27 mouse cellular contexts compared by ENCODE assay signal in the genomic region with DNA sequence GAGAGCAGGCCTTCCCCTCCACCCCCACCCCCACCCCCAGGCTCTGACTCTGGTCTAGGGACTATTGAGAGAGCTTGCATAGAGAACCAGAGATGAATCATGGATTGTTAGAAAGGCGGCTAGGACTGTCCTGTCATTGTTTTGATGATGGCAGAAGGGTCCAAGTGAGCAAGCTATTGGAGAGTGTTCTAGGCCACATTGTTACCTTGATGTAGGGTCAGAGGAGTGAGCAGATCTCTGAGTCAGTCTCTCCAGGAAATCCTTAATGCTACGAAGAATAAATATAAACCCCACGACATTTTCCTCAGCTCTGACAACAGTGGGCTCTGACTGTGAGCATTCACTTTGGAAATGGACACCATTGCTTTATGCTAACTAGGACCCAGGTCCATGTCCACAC.
"Had no signal": no experiment of that assay in that cellular context is flagged by ENCODE, and none has a peak within 500 bp of the region (broad histone marks: within the 10 kb centered on the region; RNA-seq: fewer than 3 reads in every experiment).

No protein-coding gene starts in this region.

- H3K9ac ChIP-seq: embryonic facial prominence, embryonic 12.5 days; embryonic facial prominence, embryonic 13.5 days; embryonic facial prominence, embryonic 15.5 days; forebrain, embryonic 12.5 days; forebrain, embryonic 13.5 days; forebrain, embryonic 15.5 days; forebrain, postnatal 0 days had no signal

- H3K36me3 ChIP-seq: embryonic facial prominence, embryonic 10.5 days; embryonic facial prominence, embryonic 12.5 days; embryonic facial prominence, embryonic 13.5 days; embryonic facial prominence, embryonic 15.5 days; forebrain, embryonic 10.5 days; forebrain, embryonic 12.5 days; forebrain, embryonic 15.5 days had no signal

- H3K27me3 ChIP-seq: embryonic facial prominence, embryonic 12.5 days; embryonic facial prominence, embryonic 13.5 days; embryonic facial prominence, embryonic 15.5 days; forebrain, embryonic 12.5 days; forebrain, embryonic 13.5 days; forebrain, embryonic 15.5 days had no signal

- DNase-seq: cerebellum, adult 8-10 months; cerebellum, adult 9-10 months; cerebellum, adult 9-11 months; cerebellum, postnatal 10 days; cerebellum, postnatal 14 days; cerebellum, postnatal 25 days; cerebellum, postnatal 36 days; embryo, embryonic 11 days; forebrain, postnatal 0 days; gastrocnemius, adult 2 months; gastrocnemius, postnatal 10 days; gastrocnemius, postnatal 14 days; gastrocnemius, postnatal 25 days; gastrocnemius, postnatal 36 days; heart, adult 18-20 months had no signal

- H3K4me2 ChIP-seq: embryonic facial prominence, embryonic 12.5 days; embryonic facial prominence, embryonic 13.5 days; embryonic facial prominence, embryonic 15.5 days; forebrain, embryonic 12.5 days; forebrain, embryonic 13.5 days; forebrain, embryonic 15.5 days had no signal

- H3K4me3 ChIP-seq: embryonic facial prominence, embryonic 10.5 days; embryonic facial prominence, embryonic 12.5 days; embryonic facial prominence, embryonic 13.5 days; embryonic facial prominence, embryonic 15.5 days; erythroblast, embryonic 14.5 days; forebrain, embryonic 10.5 days; forebrain, embryonic 12.5 days; forebrain, embryonic 13.5 days; forebrain, embryonic 15.5 days; gastrocnemius, adult 2 months; heart, adult 2 months had no signal

- H3K4me1 ChIP-seq: embryonic facial prominence, embryonic 10.5 days; embryonic facial prominence, embryonic 12.5 days; embryonic facial prominence, embryonic 13.5 days; embryonic facial prominence, embryonic 15.5 days; forebrain, embryonic 10.5 days; forebrain, embryonic 12.5 days; forebrain, embryonic 13.5 days; forebrain, embryonic 15.5 days had no signal

- ATAC-seq: forebrain, embryonic 13.5 days; forebrain, embryonic 14.5 days; forebrain, embryonic 15.5 days; forebrain, embryonic 16.5 days; forebrain, postnatal 0 days had no signal

- H3K9me3 ChIP-seq: embryonic facial prominence, embryonic 10.5 days; embryonic facial prominence, embryonic 12.5 days; embryonic facial prominence, embryonic 13.5 days; embryonic facial prominence, embryonic 15.5 days; forebrain, embryonic 10.5 days; forebrain, embryonic 12.5 days; forebrain, embryonic 13.5 days; forebrain, embryonic 15.5 days had no signal

- H3K27ac ChIP-seq: embryonic facial prominence, embryonic 10.5 days; embryonic facial prominence, embryonic 12.5 days; embryonic facial prominence, embryonic 13.5 days; embryonic facial prominence, embryonic 15.5 days; forebrain, embryonic 10.5 days; forebrain, embryonic 12.5 days; forebrain, embryonic 13.5 days; forebrain, embryonic 15.5 days; gastrocnemius, adult 2 months; heart, adult 2 months had no signal
